Mouse (Mus musculus): ENCODE results near the gene Hoxd3.

DNA sequence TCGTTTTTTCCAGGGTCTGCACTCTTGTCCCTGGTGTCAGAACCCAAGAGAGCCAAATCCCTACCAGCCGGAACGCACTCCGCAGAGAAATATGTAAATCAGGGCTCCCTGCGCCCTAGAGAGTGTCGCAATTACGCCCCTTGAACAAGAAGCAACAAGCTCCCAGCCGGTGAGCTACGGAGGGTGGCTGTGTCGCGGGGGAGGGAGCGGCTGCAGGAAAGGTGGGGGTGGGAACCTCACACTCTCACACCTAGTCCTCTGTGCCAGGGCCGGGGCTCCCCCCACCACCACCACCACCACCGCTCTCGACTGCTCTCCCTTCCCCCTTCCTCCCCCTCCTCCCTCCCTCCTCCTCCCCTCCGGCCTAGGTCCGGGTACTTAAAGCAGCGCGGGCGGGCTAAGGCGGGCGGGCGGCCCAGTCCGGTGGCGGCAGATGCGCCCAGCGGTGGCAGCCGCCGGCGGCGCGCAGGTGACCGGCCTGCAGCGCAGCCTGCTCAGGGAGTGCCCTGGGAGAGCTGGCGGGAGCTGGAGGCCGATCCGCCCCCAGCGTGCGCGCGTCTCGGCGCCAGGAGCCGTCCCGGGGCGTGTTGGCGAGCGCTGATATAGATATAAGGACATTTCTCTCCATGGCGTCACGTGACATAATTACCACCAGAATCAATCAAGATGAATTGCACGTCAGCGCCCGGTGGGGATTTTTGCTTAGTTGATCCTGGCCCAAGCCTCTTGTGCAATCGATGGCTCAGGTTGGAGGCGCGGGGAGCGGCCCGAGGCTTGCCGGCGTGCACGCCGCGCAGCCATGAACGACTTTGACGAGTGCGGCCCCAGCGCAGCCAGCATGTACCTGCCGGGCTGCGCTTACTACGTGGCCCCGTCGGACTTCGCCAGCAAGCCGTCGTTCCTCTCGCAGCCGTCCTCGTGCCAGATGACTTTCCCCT, 29.9 kb upstream of the Hoxd3 start:
- TF ChIP-seq CTCF (IDR thresholded peaks at IDR 0.05; ENCODE audit: low read depth, low read length) (no peak), POLR2A (IDR thresholded peaks at IDR 0.05; ENCODE audit: extremely low read depth, insufficient read depth, low read length) (no peak)
